Mouse (Mus musculus) lung, postnatal 0 days (tissue): ENCODE measurements at regions not wholly inside any gene's neighbourhood (a gene's known extent, or its start where the extent isn't known, plus 50 kb on each side); places are given as distances from the start of the nearest gene placed in this dataset.

Source experiments
- CTCF ChIP-seq: IDR thresholded peaks from 2 replicates; pipeline ENCODE4 v1.5.1; 2016; ENCODE audit warnings: antibody characterized with exemption, mild to moderate bottlenecking
- EP300 ChIP-seq: IDR thresholded peaks from 2 replicates; pipeline ENCODE4 v1.6.1; 2016; ENCODE audit warnings: antibody characterized with exemption, mild to moderate bottlenecking, control low read depth

GRCm38 (mm10) chr11:104051986-104052385 is 80.7 kb upstream of the Crhr1 start:
- TF ChIP-seq EP300 (no peak), CTCF (no peak)
